18 mouse cellular contexts compared by ENCODE assay signal in the genomic region with DNA sequence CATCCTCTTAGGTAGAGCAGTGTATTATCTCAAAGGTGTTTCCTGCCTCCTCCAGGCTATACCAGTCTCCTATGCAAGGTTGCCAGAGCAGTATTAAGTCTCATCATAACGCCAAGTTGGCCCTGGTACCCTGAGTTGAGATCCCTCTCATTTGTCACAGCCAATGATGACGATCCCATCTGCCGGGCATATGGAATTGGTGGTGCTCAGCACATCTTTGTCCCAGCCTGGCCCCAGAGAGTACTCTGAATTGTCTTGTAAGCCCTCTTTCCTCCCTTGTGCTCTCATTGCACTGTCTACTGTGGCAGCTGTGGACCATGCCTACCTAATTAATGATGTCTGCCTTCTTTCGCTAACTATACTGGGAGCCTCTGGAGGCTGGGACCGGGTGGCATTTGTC.
DNase-seq lines count a peak whose midpoint lies in the region; ATAC-seq lines count a peak whose summit lies in the region.
"Had no signal": no experiment of that assay in that cellular context is flagged by ENCODE, and none has a peak within 500 bp of the region (broad histone marks: within the 10 kb centered on the region; RNA-seq: fewer than 3 reads in every experiment).

No protein-coding gene starts in this region.

- no peak overlapping the region for H3K4me2 ChIP-seq in midbrain, embryonic 12.5 days (replicated peaks)
- no peak overlapping the region for H3K4me2 ChIP-seq in forebrain, embryonic 15.5 days (replicated peaks)
- no peak overlapping the region for H3K4me2 ChIP-seq in hindbrain, embryonic 16.5 days (ENCODE audit: low read length)
- H3K4me2 ChIP-seq in neural tube, embryonic 15.5 days = no peak overlapping the region
- H3K4me2 ChIP-seq: stomach, embryonic 15.5 days had no signal

- 75% methylated on average over 5 of the region's 5 CpGs for WGBS in midbrain, embryonic 12.5 days
- WGBS in midbrain, embryonic 10.5 days = 90% methylated on average over 5 of the region's 5 CpGs
- 59% methylated on average over 5 of the region's 5 CpGs for WGBS in forebrain, embryonic 15.5 days
- 38% methylated on average over 5 of the region's 5 CpGs for WGBS in hindbrain, embryonic 16.5 days
- WGBS in neural tube, embryonic 15.5 days = 45% methylated on average over 5 of the region's 5 CpGs

- DNase-seq in midbrain, embryonic 10.5 days (ENCODE audit: low spot score) = no peak
- DNase-seq in urinary bladder, postnatal 25 days (ENCODE audit: low spot score) = no peak
- no peak for DNase-seq in right cerebral cortex, postnatal 14 days
- DNase-seq: adrenal gland, postnatal 36 days; cerebellum, adult 9-10 months; gastrocnemius, postnatal 10 days; heart, postnatal 10 days; layer of hippocampus, postnatal 36 days; liver; liver, postnatal 0 days; spleen, adult 18-20 months; thymus, adult 2 months had no signal

- H3K27me3 ChIP-seq in midbrain, embryonic 12.5 days = no peaks in the 10 kb centered on the region
- H3K27me3 ChIP-seq in midbrain, embryonic 10.5 days (ENCODE audit: low read depth, poor library complexity, severe bottlenecking) = no peaks in the 10 kb centered on the region
- H3K27me3 ChIP-seq in forebrain, embryonic 15.5 days = no peaks in the 10 kb centered on the region
- no peaks in the 10 kb centered on the region for H3K27me3 ChIP-seq in hindbrain, embryonic 16.5 days (replicated peaks; ENCODE audit: control insufficient read depth, insufficient read depth, low read length)
- H3K27me3 ChIP-seq in neural tube, embryonic 15.5 days (replicated peaks) = no peaks in the 10 kb centered on the region
- H3K27me3 ChIP-seq: stomach, embryonic 15.5 days had no signal

- peak; percentile 87 for ATAC-seq in midbrain, embryonic 12.5 days (ENCODE audit: low FRiP score, low read depth)
- peak; percentile 62 for ATAC-seq in forebrain, embryonic 15.5 days (replicated peaks)
- ATAC-seq in hindbrain, embryonic 16.5 days = peak; percentile 67
- peak; percentile 17; the same call in 1 of the 2 replicates for ATAC-seq in neural tube, embryonic 15.5 days (ENCODE audit: low FRiP score)
- ATAC-seq: inflammation-experienced regulatory T-cells, adult 6 months; liver, postnatal 0 days had no signal

- H3K27ac ChIP-seq in midbrain, embryonic 12.5 days (replicated peaks) = no peak overlapping the region
- H3K27ac ChIP-seq in midbrain, embryonic 10.5 days (replicated peaks) = no peak overlapping the region
- peak overlapping the region; percentile 63 for H3K27ac ChIP-seq in forebrain, embryonic 15.5 days (replicated peaks)
- H3K27ac ChIP-seq in hindbrain, embryonic 16.5 days (ENCODE audit: low read depth, low read length) = no peak overlapping the region
- H3K27ac ChIP-seq in neural tube, embryonic 15.5 days (replicated peaks) = no peak overlapping the region
- H3K27ac ChIP-seq: stomach, embryonic 15.5 days had no signal

- H3K4me3 ChIP-seq in midbrain, embryonic 12.5 days = no peak overlapping the region
- no peak overlapping the region for H3K4me3 ChIP-seq in midbrain, embryonic 10.5 days
- H3K4me3 ChIP-seq in forebrain, embryonic 15.5 days = no peak overlapping the region
- H3K4me3 ChIP-seq in hindbrain, embryonic 16.5 days (ENCODE audit: low read length) = no peak overlapping the region
- H3K4me3 ChIP-seq in neural tube, embryonic 15.5 days (replicated peaks) = no peak overlapping the region
- H3K4me3 ChIP-seq: stomach, embryonic 15.5 days had no signal

- H3K36me3 ChIP-seq in midbrain, embryonic 12.5 days = peaks cover 85% of the 10 kb centered on the region
- H3K36me3 ChIP-seq in midbrain, embryonic 10.5 days = peaks cover 100% of the 10 kb centered on the region
- H3K36me3 ChIP-seq in forebrain, embryonic 15.5 days = peaks cover 74% of the 10 kb centered on the region
- H3K36me3 ChIP-seq in hindbrain, embryonic 16.5 days (ENCODE audit: control insufficient read depth, insufficient read depth, low read length) = peaks cover 13% of the 10 kb centered on the region
- H3K36me3 ChIP-seq in neural tube, embryonic 15.5 days = peaks cover 42% of the 10 kb centered on the region

- peaks cover 1% of the 10 kb centered on the region for H3K4me1 ChIP-seq in midbrain, embryonic 12.5 days
- H3K4me1 ChIP-seq in midbrain, embryonic 10.5 days = peaks cover 6% of the 10 kb centered on the region
- peaks cover under 1% of the 10 kb centered on the region for H3K4me1 ChIP-seq in forebrain, embryonic 15.5 days
- no peaks in the 10 kb centered on the region for H3K4me1 ChIP-seq in hindbrain, embryonic 16.5 days (ENCODE audit: control insufficient read depth, insufficient read depth, low read depth, low read length)
- H3K4me1 ChIP-seq in neural tube, embryonic 15.5 days = peaks cover 5% of the 10 kb centered on the region; the same call in 1 of the 2 replicates
- H3K4me1 ChIP-seq: stomach, embryonic 15.5 days had no signal

- H3K9me3 ChIP-seq in midbrain, embryonic 12.5 days = no peaks in the 10 kb centered on the region
- H3K9me3 ChIP-seq in midbrain, embryonic 10.5 days (replicated peaks) = no peaks in the 10 kb centered on the region
- no peaks in the 10 kb centered on the region for H3K9me3 ChIP-seq in forebrain, embryonic 15.5 days
- no peaks in the 10 kb centered on the region for H3K9me3 ChIP-seq in hindbrain, embryonic 16.5 days (ENCODE audit: control insufficient read depth, low read length)
- no peaks in the 10 kb centered on the region for H3K9me3 ChIP-seq in neural tube, embryonic 15.5 days (replicated peaks)
- H3K9me3 ChIP-seq: stomach, embryonic 15.5 days had no signal

- H3K9ac ChIP-seq in midbrain, embryonic 12.5 days (replicated peaks) = no peak overlapping the region
- no peak overlapping the region for H3K9ac ChIP-seq in forebrain, embryonic 15.5 days (replicated peaks)
- H3K9ac ChIP-seq in hindbrain, embryonic 16.5 days (ENCODE audit: low read depth, low read length) = no peak overlapping the region
- no peak overlapping the region for H3K9ac ChIP-seq in neural tube, embryonic 15.5 days (replicated peaks)
- H3K9ac ChIP-seq: liver, postnatal 0 days; stomach, embryonic 15.5 days had no signal

Comparison
In these comparisons a context has a peak if more than half of its experiments do, and no peak if none do; other contexts are left out.
1. ATAC-seq: peak in every context shown above with its lines; median percentile 87 in midbrain, embryonic 12.5 days; 67 in hindbrain, embryonic 16.5 days; 62 in forebrain, embryonic 15.5 days; 17 in neural tube, embryonic 15.5 days.